Mouse (Mus musculus) T-cell, adult 2 months (primary cell): ENCODE data around the gene Nucb1.
"Not testable (repeated sequence)": the region's sequence is repeated elsewhere in the genome, so short reads cannot be mapped to it uniquely, and the experiment has no call there.

Source experiments
- DNase-seq: peaks from one replicate; pipeline ENCODE4 v3.0.0; 2022; ENCODE audit warnings: low spot score

Gene Nucb1

GRCm38 (mm10) chr7:45488293-45489204, 21.7 kb downstream of the Nucb1 start, which contains the start of gene Dhdh:
Gene Dhdh, minus strand, starts transcription at chr7:45488805.
- peak; percentile 31 for DNase-seq

DNA sequence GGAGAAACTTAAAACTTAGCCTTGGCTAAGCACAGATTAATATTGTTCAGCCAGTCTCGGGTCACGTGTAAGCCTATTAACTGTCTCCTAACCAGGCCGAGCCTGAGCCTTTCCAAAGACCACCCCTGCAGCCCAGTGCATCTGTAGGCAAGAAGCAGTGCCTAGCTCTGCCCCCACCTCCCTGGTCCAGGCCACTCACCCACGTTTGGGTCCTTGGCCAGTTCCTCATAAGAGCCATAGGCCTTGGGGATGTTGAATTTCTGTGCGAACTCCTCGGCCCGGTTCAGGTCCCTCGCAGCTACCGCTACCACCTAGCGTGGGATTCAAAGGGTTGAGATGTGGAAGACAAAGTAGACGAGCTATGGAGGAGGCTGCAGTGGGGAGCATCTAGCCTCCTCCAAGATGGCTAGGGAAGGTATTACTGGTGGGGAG, 22.3 kb downstream of the Nucb1 start:
- DNase-seq, result no peak

DNA sequence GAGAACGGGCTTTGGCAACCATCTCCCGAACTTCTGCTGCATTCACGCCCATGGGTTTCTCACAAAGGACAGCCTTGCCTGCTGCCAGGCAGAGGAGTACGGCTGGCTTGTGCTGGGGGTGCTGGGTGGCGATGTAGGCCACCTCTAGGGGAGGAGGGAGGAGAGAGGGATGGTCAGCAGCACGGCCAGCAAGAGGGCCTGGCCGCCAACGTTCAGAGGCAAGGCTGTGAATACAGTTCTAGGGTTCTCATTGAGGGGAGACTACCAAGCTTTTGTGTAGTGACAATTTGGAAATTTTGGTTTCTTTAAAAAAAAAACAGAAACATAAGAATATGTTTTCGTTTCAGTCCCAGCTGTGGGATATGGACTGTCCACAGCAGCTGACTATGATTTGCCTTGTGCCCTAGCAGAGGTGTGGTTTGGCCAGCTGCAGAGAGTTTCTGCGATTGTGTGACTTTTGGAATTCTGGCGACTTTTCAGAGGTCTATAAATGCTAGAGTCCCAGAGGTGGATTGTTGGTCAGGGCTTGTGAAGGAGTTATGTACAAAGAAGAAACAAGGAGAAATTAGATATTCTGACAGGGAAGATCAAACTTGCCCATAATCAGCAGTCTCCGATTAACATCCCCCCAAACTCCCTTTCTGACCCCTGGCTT, 23.3 kb downstream of the Nucb1 start, which contains the start of gene Gm45808:
Gm45808 (minus strand) TSS at position 51 of the 655 bp plus-strand sequence.
- no peak for DNase-seq

DNA sequence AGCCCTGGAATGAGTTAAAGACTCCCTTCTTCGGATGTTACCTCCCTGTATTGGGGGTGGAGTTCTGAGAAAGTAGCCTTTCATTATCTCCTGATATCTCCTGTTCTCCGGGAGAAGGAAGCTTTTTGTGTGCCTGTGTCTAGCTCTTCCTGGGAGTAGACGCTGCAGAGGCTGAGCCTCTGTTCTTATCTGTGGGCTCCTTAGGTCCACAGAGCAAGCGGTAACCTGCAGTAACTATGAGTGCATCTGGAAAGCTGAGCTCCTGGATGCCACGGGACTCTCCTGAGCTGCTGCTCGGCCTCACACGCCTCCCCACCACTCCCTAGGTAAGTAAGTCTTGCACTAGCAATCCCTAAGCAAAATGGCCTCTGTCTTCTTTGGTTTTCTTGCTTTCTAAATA, 24.0 kb downstream of the Nucb1 start:
- DNase-seq, result no peak

DNA sequence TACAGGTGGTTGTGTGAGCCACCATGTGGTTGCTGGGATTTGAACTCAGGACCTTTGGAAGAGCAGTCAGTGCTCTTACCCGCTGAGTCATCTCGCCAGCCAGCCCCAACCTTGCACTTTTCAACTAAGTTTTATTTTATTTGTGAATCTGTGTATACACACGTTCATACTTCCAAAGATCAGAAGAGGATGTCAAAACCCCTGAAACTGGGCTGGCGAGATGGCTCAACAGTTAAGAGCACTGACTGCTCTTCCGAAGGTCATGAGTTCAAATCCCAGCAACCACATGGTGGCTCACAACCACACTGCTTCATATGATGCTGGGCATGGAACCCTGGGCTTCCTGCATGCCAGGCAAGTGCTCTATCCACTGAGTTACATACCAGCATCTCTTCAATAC, 25.2 kb downstream of the Nucb1 start:
- DNase-seq, result not testable (repeated sequence)

DNA sequence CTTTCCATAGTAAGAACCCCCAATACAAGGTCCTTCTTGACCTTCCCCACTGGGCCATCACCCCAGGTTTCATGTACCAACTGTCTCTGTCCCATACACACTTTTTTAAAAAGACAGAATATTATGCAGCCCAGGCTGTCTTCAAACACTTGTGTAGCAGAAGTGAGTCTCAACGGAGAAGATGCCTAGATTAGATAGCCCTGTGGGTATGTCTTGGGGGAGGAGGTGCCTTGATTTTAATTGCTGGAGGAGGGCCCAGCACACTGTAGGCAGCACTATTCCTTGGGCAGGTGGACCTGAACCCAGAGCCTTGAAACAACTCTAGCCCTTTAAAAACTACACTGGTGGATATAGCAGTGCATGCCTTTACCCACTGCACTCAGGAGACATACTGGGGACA, 28.0 kb downstream of the Nucb1 start:
- no peak for DNase-seq

GRCm38 (mm10) chr7:45481374-45481927, 28.8 kb downstream of the Nucb1 start, which contains the start of gene Tulp2:
Gene Tulp2, plus strand, starts transcription at chr7:45481877.
- DNase-seq, result peak; percentile 57

DNA sequence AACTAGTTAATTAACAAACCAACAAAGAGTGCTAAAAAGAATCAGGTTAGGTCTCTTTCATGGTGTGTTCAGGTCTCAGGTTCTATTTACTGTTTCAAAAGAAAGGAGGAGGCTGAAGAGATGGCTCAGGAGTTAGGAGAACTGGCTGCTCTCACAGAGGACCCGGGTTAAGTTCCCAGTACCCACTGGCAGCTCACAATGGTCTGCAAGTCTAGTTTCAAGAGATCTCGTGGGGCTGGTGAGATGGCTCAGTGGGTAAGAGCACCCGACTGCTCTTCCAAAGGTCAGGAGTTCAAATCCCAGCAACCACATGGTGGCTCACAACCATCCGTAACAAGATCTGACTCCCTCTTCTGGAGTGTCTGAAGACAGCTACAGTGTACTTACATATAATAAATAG, 29.9 kb downstream of the Nucb1 start:
- DNase-seq, result not testable (repeated sequence)

DNA sequence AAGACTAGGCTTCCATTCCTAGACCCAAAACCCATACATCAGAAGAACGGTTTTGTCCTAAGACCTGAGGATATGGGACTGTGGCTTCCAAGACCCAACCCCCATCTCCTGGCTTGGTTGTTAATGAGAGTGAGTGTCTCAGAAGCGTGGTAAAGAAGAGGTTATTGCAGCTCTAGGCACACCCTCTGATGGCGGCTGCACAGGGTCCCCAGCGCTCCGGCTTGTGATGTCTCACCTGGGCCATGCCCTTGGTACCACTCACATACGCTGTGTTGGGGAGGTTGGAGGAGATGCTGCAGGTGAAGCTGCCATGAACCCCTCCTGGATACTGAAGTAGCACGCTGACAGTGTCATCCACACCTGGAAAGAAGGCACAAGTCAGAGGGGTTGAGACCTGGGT, 31.4 kb downstream of the Nucb1 start:
- DNase-seq, result no peak

GRCm38 (mm10) chr7:45477003-45477402, 33.2 kb downstream of the Nucb1 start:
- DNase-seq, result peak; percentile 68

GRCm38 (mm10) chr7:45476453-45476852, 33.8 kb downstream of the Nucb1 start:
- DNase-seq, result no peak

GRCm38 (mm10) chr7:45475291-45475969, 34.8 kb downstream of the Nucb1 start:
- DNase-seq, result no peak

DNA sequence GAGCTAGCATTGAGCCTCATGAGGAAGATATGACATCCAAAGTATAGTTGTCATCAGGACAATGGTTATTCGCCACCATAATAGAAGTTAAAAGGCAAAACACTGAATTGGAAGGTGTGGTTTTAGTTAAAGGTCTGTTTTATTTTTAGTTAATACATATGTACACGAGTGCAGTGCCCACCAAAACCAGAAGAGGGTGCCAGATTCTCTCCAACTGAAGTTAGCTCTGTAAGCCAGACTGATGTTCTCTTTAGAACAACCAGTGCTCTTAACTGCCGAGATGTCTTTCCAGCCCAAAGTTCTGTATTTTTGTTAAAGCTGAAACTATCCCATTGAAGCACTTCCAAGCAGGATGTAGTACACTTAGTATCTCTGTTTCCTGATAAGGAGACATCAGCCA, 39.3 kb downstream of the Nucb1 start:
- peak; percentile 67 for DNase-seq

GRCm38 (mm10) chr7:45467090-45467670, 43.0 kb downstream of the Nucb1 start:
- no peak for DNase-seq

GRCm38 (mm10) chr7:45466283-45467089, 43.7 kb downstream of the Nucb1 start, which contains the start of gene Bax:
Gene Bax, minus strand, starts transcription at chr7:45466898.
- DNase-seq, result peak; percentile 93

DNA sequence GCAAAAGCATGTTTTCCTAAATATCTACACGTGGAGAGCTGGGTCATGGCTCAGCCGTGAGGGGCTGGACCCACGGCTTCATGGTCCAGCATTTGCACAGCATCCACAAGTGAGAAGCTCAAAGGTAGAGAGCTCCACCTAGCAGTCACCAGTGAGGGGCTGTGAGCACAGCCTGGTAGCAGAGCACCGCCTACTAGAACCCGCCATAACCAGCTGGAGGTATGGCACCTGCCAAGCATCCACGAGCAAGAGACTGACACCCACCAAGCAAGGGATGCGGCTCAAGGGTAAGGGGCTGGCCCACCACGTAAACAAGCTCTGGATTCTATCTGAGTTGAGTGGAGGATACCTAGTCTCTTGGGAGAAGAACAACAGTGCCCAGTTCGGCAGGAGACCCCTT, 44.7 kb downstream of the Nucb1 start:
- DNase-seq, result no peak

- DNase-seq, result no peak
Observed at GRCm38 (mm10) chr7:45465112-45465511, 45.1 kb downstream of the Nucb1 start.

DNA sequence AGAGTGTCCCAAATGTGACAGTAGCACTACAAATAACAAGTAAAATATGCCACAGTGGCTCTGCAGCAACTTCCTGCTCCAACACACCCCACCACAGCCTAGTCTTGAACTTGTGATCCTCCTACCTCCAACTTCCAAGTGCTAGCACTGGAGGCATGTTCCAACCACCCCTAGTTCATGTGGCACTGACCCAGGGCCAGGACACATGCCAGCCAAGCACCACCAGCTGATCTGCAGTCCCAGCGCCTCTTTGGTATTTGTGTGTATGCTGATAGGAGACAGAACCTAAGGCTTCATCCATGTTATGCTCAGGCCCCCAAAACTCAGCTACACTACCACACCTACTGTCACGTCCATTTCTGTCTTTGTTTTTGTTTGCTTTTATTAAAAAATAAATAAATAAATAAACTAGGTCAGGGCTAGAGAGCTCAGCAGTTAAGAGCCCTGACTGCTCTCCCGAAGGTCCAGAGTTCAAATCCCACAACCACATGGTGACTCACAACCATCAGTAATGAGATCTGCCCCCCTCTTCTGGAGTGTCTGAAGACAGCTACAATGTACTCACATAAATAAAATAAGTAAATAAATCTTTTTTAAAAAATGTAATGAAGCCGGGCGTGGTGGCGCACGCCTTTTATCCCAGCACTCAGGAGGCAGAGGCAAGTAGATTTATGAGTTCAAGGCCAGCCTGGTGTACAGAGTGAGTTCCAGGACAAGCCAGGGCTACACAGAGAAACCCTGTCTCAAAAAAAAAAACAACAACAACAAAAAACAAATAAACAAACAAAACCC, 46.0 kb downstream of the Nucb1 start:
- no peak for DNase-seq

DNA sequence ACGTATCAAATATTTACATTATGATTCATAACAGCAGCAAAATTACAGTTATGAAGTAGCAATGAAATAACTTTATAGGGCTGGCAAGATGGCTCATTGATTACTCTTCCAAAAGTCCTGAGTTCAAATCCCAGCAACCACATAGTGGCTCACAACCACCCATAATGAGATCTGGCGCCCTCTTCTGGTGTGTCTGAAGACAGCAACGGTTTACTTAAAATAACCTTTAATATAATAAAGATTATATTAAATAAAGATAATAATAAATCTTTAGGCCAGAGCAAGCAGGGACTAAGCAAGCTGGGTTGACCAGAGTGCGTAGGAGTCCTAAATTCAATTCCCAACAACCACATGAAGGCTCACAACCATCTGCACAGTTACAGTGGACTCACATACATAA, 47.3 kb downstream of the Nucb1 start:
- not testable (repeated sequence) for DNase-seq

DNA sequence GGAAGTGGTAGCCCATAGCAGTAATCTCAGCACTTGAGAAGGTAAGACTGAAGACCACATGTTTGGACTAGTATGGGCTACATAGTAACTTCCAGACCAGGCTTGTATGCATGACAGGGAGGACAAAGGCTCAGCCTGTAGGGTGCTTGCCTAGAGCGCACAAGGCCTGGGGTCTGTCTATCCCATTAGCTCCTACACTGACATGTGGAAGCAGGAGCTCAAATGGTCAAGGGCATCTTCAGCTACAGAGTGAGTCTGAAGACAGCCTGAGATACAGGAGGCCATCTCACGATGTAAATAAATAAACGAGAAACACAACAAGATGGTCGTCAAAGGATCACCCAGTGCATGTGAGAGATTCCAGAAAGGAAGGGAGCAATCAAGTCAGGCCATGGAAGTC, 47.9 kb downstream of the Nucb1 start:
- DNase-seq, result no peak
